Mouse (Mus musculus) midbrain, embryonic 15.5 days (tissue): Measurements from ENCODE around the gene Tcea3. TPM values are rescaled to one million over a fixed set of nuclear protein-coding genes. Genes with fewer than 3 reads are reported as not detected.

ENCODE experiments used
- ATAC-seq: fragments of 200-750 bp; cut with Nextera tagmentation; replicated peaks from 2 replicates; pipeline ENCODE4 v1.8.0; 2017; ENCODE audit warnings: moderate TSS enrichment
- H3K27ac ChIP-seq: fragments of 300-500 bp; sonication (generic); 2 replicates; pipeline ENCODE4 v1.5.1; 2015; ENCODE audit warnings: mild to moderate bottlenecking, inconsistent platforms
- H3K27me3 ChIP-seq: fragments of 300-500 bp; sonication (generic); replicated peaks from 2 replicates; pipeline ENCODE4 v1.6.1; 2015; ENCODE audit warnings: inconsistent platforms
- H3K36me3 ChIP-seq: fragments of 300-500 bp; sonication (generic); replicated peaks from 2 replicates; pipeline ENCODE4 v1.6.1; 2015; ENCODE audit warnings: inconsistent platforms
- H3K4me1 ChIP-seq: fragments of 300-500 bp; sonication (generic); 2 replicates; pipeline ENCODE4 v1.6.1; 2015; ENCODE audit warnings: inconsistent platforms
- H3K4me2 ChIP-seq: fragments of 300-500 bp; sonication (generic); 2 replicates; pipeline ENCODE4 v1.6.1; 2015; ENCODE audit warnings: inconsistent platforms, mild to moderate bottlenecking, moderate library complexity
- H3K4me3 ChIP-seq: fragments of 300-500 bp; sonication (generic); 2 replicates; pipeline ENCODE4 v1.5.1; 2015; ENCODE audit warnings: mild to moderate bottlenecking, inconsistent platforms
- H3K9ac ChIP-seq: fragments of 300-500 bp; sonication (generic); 2 replicates; pipeline ENCODE4 v1.6.1; 2015; ENCODE audit warnings: mild to moderate bottlenecking, inconsistent platforms
- H3K9me3 ChIP-seq: fragments of 300-500 bp; sonication (generic); 2 replicates; pipeline ENCODE4 v1.6.1; 2016; ENCODE audit warnings: inconsistent platforms
- WGBS: fragments of 180-500 bp; shearing (Covaris S2); methylation state at CpG from one replicate; pipeline ENCODE4 v1.1.7; 2015; ENCODE audit warnings: mixed read lengths; 5-methylcytosine and 5-hydroxymethylcytosine counted together
- polyA plus RNA-seq: library from polyadenylated mRNA; unstranded; fragments of >200 nt; fragmentation: Nextera tagmentation; extraction: Ambion mirVana; gene quantifications from 2 replicates; pipeline ENCODE4 v1.2.1, GENCODE M21; 2015

Gene Tcea3
- polyA plus RNA-seq, 1 experiment from 2014 or later: 1.8 TPM

- ATAC-seq: peak; percentile 100
Observed at GRCm38 (mm10) chr4:136310229-136311041, 62.9 kb downstream of the Tcea3 start, which contains the start of gene Hnrnpr. Gene Hnrnpr (plus strand): TSS chr4:136310942.

GRCm38 (mm10) chr4:136311042-136311999 is 63.8 kb downstream of the Tcea3 start:
- Histone ChIP-seq H3K27me3 (no peaks in the 10 kb centered on the region), H3K4me2 (peak overlapping the region; percentile 79), H3K27ac (peak overlapping the region; percentile 97), H3K4me3 (peak overlapping the region; percentile 99), H3K36me3 (no peaks in the 10 kb centered on the region), H3K9me3 (no peaks in the 10 kb centered on the region), H3K9ac (peak overlapping the region; percentile 97), H3K4me1 (peaks cover 43% of the 10 kb centered on the region)
- no peak for ATAC-seq
- WGBS: under 1% methylated on average over 81 of the region's 81 CpGs

More at GRCm38 (mm10) chr4:136310229-136311041, 62.9 kb downstream of the Tcea3 start, which contains the start of gene Hnrnpr:
- Histone ChIP-seq H3K27me3 (no peaks in the 10 kb centered on the region), H3K4me2 (peak within 1 kb of the TSS; percentile 79), H3K9me3 (no peaks in the 10 kb centered on the region), H3K4me3 (peak within 1 kb of the TSS; percentile 99), H3K27ac (peak within 1 kb of the TSS; percentile 97), H3K9ac (peak within 1 kb of the TSS; percentile 97), H3K36me3 (no peaks in the 10 kb centered on the region), H3K4me1 (peaks cover 43% of the 10 kb centered on the region)
- under 1% methylated on average over 62 of the region's 65 CpGs for WGBS

GRCm38 (mm10) chr4:136312616-136313015 is 65.1 kb downstream of the Tcea3 start:
- no peak for ATAC-seq
- no peaks in the 10 kb centered on the region for H3K27me3 ChIP-seq
- H3K4me1 ChIP-seq: peaks cover 43% of the 10 kb centered on the region
- H3K27ac ChIP-seq: no peak overlapping the region
- H3K9ac ChIP-seq: peak overlapping the region; percentile 35; the same call in 1 of the 2 replicates
- H3K4me2 ChIP-seq: peak overlapping the region; percentile 79
- 0 out of 2 replicates have a peak, but pooled peaks cover 3% of the 10 kb centered on the region for H3K36me3 ChIP-seq
- 15% methylated on average over 4 of the region's 4 CpGs for WGBS
- H3K4me3 ChIP-seq: peak overlapping the region; percentile 99
- H3K9me3 ChIP-seq: no peaks in the 10 kb centered on the region

GRCm38 (mm10) chr4:136317667-136318066 is 70.1 kb downstream of the Tcea3 start:
- 58% methylated on average over 4 of the region's 4 CpGs for WGBS
- Histone ChIP-seq H3K4me2 (no peak overlapping the region), H3K36me3 (peaks cover 33% of the 10 kb centered on the region), H3K9me3 (no peaks in the 10 kb centered on the region), H3K27ac (no peak overlapping the region), H3K4me1 (peaks cover 22% of the 10 kb centered on the region), H3K9ac (no peak overlapping the region), H3K27me3 (no peaks in the 10 kb centered on the region), H3K4me3 (no peak overlapping the region)
- ATAC-seq: no peak

GRCm38 (mm10) chr4:136320016-136320415 is 72.5 kb downstream of the Tcea3 start:
- Histone ChIP-seq H3K36me3 (peaks cover 33% of the 10 kb centered on the region), H3K4me2 (no peak overlapping the region), H3K27me3 (no peaks in the 10 kb centered on the region), H3K4me1 (peaks cover 2% of the 10 kb centered on the region), H3K4me3 (no peak overlapping the region), H3K9me3 (no peaks in the 10 kb centered on the region), H3K9ac (no peak overlapping the region), H3K27ac (no peak overlapping the region)
- 86% methylated on average over 4 of the region's 4 CpGs for WGBS
- no peak for ATAC-seq

- Histone ChIP-seq H3K36me3 (peaks cover 26% of the 10 kb centered on the region; the same call in 1 of the 2 replicates), H3K27ac (no peak overlapping the region), H3K9ac (no peak overlapping the region), H3K4me1 (no peaks in the 10 kb centered on the region), H3K27me3 (no peaks in the 10 kb centered on the region), H3K4me2 (no peak overlapping the region), H3K9me3 (no peaks in the 10 kb centered on the region), H3K4me3 (no peak overlapping the region)
- 75% methylated on average over 2 of the region's 2 CpGs for WGBS
- no peak for ATAC-seq
Observed at GRCm38 (mm10) chr4:136324226-136324625, 76.7 kb downstream of the Tcea3 start.

Other genes starting within 250 kb of the Tcea3 start
- 27.5 TPM in 2 replicates for gene Eloa, start 226.0 kb upstream of the Tcea3 start, polyA plus RNA-seq
- gene Rpl11, start 194.3 kb upstream of the Tcea3 start, polyA plus RNA-seq: 262 and 276 TPM in 2 replicates
- gene Id3, start 104.2 kb upstream of the Tcea3 start, polyA plus RNA-seq: 127 and 151 TPM in 2 replicates
- 2.2 and 2.3 TPM in 2 replicates for gene E2f2, start 75.3 kb upstream of the Tcea3 start, polyA plus RNA-seq
- gene Asap3, start 41.4 kb upstream of the Tcea3 start, polyA plus RNA-seq: 5.1 and 5.2 TPM in 2 replicates
- 42.8 and 43.2 TPM in 2 replicates for gene Zfp46, start 37.0 kb downstream of the Tcea3 start, polyA plus RNA-seq
- gene Hnrnpr, start 63.2 kb downstream of the Tcea3 start, polyA plus RNA-seq: 226 and 237 TPM in 2 replicates
- gene Htr1d, start 175.8 kb downstream of the Tcea3 start, polyA plus RNA-seq: 1.4 and 1.9 TPM in 2 replicates
- 0.15 and 0.19 TPM in 2 replicates for gene 6030445D17Rik, start 214.5 kb downstream of the Tcea3 start, polyA plus RNA-seq
- gene Luzp1, start 222.0 kb downstream of the Tcea3 start, polyA plus RNA-seq: 52.0 and 57.7 TPM in 2 replicates